Mouse (Mus musculus): Measurements from ENCODE around the gene Rtkn2. TPM values are rescaled to one million over a fixed set of nuclear protein-coding genes. Genes with fewer than 3 reads are reported as not detected.

Rtkn2 gene
- polyA plus RNA-seq, 1 experiment from 2014 or later: 22.4 TPM

DNA sequence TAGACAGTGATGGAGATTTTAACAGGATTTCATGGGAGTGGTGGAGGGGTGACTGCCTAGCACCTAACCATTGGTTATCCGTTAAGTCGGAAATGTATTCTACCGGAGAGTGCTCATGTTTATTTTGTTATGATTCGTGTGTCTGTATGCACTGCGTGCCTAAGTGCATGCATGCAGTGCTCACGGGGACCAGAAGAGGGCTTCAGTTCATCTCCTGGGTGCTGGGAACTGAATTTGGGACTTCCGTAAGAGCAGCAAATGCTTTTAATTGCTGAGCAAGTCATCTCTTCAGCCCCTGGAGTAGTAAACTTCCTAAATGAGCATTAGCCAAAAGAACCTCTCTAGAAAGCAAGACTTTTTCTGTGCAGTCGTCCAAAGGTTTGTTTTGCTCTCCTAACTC is 72.9 kb downstream of the Rtkn2 start:
- Histone ChIP-seq H3K27ac (no peak overlapping the region), H3K27me3 (ENCODE audit: poor library complexity, severe bottlenecking) (no peaks in the 10 kb centered on the region), H3K9me3 (no peaks in the 10 kb centered on the region), H3K4me1 (peaks cover 4% of the 10 kb centered on the region; the same call in 1 of the 2 replicates), H3K4me3 (no peak overlapping the region), H3K36me3 (replicated peaks) (peaks cover 9% of the 10 kb centered on the region)
- WGBS: 92% methylated on average over 8 of the region's 8 CpGs
- no peak for DNase-seq (ENCODE audit: extremely low spot score, low spot score)

DNA sequence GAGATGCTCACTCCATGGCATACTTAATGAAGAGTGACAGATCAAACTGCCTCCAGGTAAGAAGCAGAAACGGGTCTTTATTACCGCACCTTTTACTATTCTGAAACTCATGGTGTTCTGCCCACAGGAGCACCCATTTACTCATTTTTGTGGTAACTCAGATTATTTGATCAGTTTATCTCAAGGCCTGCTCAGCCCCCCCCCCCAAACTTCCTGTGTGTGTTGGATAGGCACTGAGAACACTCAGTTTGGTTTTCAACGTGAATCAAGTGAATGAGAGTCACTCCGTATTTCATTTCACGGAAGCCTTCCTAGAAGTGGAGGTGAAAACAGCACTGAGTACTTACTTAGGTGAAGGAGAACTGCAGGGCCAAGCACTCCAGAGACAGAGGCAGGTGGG is 74.8 kb downstream of the Rtkn2 start:
- no peak overlapping the region for H3K27ac ChIP-seq
- H3K4me3 ChIP-seq: no peak overlapping the region
- H3K9me3 ChIP-seq: no peaks in the 10 kb centered on the region
- WGBS: 92% methylated on average over 5 of the region's 5 CpGs
- no peak for DNase-seq (ENCODE audit: extremely low spot score, low spot score)
- peaks cover 7% of the 10 kb centered on the region for H3K36me3 ChIP-seq (replicated peaks)
- no peaks in the 10 kb centered on the region for H3K27me3 ChIP-seq (ENCODE audit: poor library complexity, severe bottlenecking)
- H3K4me1 ChIP-seq: peaks cover 4% of the 10 kb centered on the region; the same call in 1 of the 2 replicates

DNA sequence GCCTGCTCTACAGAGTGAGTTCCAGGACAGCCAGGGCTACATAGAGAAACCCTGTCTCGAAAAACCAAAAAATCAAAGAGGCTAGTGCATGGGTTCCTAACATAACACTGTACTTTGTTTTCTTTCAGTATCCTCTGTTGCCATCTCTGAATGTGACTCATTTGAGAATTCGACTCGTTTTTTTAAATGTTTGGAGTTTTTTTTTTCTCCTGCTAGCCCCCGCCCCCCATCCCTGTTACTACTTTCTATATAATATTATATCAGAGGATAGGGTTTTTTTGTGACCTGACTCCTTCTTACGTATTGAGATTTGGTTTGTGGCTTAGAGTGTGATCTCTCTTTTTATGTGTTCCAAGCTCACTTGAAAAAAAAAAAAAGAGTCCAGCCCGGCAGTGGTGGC is 75.3 kb downstream of the Rtkn2 start:
- H3K4me1 ChIP-seq: peaks cover 4% of the 10 kb centered on the region; the same call in 1 of the 2 replicates
- H3K4me3 ChIP-seq: no peak overlapping the region
- no peak overlapping the region for H3K27ac ChIP-seq
- H3K9me3 ChIP-seq: no peaks in the 10 kb centered on the region
- DNase-seq (ENCODE audit: extremely low spot score, low spot score): no peak
- H3K36me3 ChIP-seq (replicated peaks): peaks cover 7% of the 10 kb centered on the region
- 84% methylated on average over 6 of the region's 6 CpGs for WGBS
- H3K27me3 ChIP-seq (ENCODE audit: poor library complexity, severe bottlenecking): no peaks in the 10 kb centered on the region

DNA sequence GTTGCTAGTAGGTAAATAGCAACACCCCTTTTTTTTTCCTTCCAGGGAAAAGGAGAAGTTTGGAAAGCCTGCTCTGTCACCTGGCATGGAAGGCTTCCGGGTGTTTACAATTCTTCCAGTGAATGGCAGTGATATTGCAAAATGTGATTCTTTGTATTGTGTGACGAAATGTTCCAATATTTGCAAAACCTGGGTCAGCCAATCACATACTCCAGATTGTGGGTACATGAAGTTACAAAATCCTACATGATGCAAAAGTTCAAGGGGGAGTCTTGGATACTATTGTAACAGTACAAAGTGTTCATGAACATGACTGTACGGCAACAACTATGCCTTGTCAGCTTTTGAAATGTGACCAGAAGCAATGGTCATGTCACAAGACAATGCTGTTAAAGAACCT is 78.5 kb downstream of the Rtkn2 start:
- Histone ChIP-seq H3K4me1 (peaks cover 15% of the 10 kb centered on the region), H3K9me3 (no peaks in the 10 kb centered on the region), H3K4me3 (no peak overlapping the region), H3K27me3 (ENCODE audit: poor library complexity, severe bottlenecking) (no peaks in the 10 kb centered on the region), H3K27ac (no peak overlapping the region), H3K36me3 (replicated peaks) (no peaks in the 10 kb centered on the region)
- DNase-seq (ENCODE audit: extremely low spot score, low spot score): no peak
- WGBS: 96% methylated on average over 3 of the region's 3 CpGs

DNA sequence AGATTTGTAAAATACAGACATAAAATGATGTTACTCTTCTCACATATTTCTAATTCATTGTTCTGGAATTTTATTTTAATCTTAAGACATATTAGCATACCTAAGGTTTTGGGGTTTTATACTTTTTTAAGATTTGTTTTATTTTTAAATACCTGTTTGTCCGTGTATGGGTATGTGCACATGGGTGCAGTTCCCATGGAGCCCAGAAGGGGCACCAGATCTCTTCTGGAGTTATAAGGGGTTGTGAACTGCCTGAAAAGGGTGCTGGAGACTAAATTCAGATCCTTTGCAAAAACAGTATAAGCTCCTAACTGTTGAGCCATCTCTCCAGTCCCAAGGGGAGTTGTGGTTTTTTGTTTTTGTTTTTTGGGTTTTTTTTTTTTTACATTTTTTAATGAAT is 79.0 kb downstream of the Rtkn2 start:
- H3K4me1 ChIP-seq: peaks cover 12% of the 10 kb centered on the region

DNA sequence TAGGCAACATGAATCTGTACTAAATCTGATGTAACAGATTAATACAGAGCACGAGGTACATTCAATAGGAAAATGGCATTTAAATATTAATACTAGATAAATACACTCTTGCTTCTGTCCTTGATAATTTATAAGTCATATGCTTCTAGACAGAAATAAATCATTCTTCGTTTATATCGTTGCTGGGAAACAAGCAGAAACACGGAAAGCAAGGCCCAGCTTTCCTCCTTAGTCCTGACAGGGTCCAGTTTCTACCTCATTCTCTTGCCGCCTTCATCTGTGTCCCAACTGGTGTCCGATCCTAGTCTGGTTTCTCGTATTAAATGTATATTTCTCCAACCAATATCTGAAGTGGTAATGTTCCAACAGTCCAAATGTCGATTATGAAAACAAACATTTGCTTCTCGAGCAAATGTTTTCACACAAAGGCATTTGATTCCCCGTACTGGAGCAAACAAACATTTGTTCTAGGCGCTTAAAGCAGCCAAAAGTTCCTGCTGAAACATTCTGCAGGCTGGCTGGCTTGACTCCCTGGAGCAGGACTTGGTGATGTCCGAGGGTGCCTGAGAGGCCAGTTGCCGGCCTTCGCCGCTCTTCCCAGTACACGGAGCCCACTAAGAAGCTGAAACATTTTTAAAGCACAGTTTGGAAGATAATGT is 81.3 kb downstream of the Rtkn2 start:
- Histone ChIP-seq H3K9me3 (no peaks in the 10 kb centered on the region), H3K36me3 (replicated peaks) (no peaks in the 10 kb centered on the region), H3K27ac (peak overlapping the region; percentile 71), H3K4me1 (peaks cover 32% of the 10 kb centered on the region), H3K27me3 (ENCODE audit: poor library complexity, severe bottlenecking) (peaks cover under 1% of the 10 kb centered on the region; the same call in 1 of the 2 replicates), H3K4me3 (no peak overlapping the region)
- DNase-seq (ENCODE audit: extremely low spot score, low spot score): no peak
- 84% methylated on average over 16 of the region's 16 CpGs for WGBS

More for the DNA sequence above, 79.0 kb downstream of the Rtkn2 start:
- H3K27ac ChIP-seq: no peak overlapping the region
- WGBS: 89% methylated on average over 1 of the region's 1 CpGs
- H3K9me3 ChIP-seq: no peaks in the 10 kb centered on the region
- no peak for DNase-seq (ENCODE audit: extremely low spot score, low spot score)
- H3K36me3 ChIP-seq (replicated peaks): no peaks in the 10 kb centered on the region
- no peak overlapping the region for H3K4me3 ChIP-seq
- H3K27me3 ChIP-seq (ENCODE audit: poor library complexity, severe bottlenecking): no peaks in the 10 kb centered on the region

DNA sequence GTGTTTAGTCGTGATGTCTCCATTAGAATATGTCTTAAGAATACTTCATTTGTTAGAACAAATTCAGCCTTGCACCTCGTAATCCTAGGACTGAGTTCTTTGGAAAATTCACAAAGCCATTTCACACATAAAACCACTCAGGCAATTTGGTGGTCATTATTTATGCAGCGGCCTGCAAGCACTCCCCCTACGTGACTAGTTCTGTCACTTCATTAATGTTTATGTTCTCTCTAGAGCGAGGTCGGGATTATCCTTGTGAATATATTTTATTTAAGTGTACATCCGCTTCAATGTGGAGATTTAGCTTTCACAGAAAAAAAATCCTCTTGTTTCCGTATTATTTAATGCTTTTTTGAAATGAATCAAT is 81.9 kb downstream of the Rtkn2 start:
- H3K36me3 ChIP-seq (replicated peaks): no peaks in the 10 kb centered on the region
- peaks cover 4% of the 10 kb centered on the region; the same call in 1 of the 2 replicates for H3K27me3 ChIP-seq (ENCODE audit: poor library complexity, severe bottlenecking)
- H3K27ac ChIP-seq: peak overlapping the region; percentile 71
- peaks cover 32% of the 10 kb centered on the region for H3K4me1 ChIP-seq
- H3K4me3 ChIP-seq: no peak overlapping the region
- no peak for DNase-seq (ENCODE audit: extremely low spot score, low spot score)
- no peaks in the 10 kb centered on the region for H3K9me3 ChIP-seq
- 72% methylated on average over 8 of the region's 8 CpGs for WGBS

DNA sequence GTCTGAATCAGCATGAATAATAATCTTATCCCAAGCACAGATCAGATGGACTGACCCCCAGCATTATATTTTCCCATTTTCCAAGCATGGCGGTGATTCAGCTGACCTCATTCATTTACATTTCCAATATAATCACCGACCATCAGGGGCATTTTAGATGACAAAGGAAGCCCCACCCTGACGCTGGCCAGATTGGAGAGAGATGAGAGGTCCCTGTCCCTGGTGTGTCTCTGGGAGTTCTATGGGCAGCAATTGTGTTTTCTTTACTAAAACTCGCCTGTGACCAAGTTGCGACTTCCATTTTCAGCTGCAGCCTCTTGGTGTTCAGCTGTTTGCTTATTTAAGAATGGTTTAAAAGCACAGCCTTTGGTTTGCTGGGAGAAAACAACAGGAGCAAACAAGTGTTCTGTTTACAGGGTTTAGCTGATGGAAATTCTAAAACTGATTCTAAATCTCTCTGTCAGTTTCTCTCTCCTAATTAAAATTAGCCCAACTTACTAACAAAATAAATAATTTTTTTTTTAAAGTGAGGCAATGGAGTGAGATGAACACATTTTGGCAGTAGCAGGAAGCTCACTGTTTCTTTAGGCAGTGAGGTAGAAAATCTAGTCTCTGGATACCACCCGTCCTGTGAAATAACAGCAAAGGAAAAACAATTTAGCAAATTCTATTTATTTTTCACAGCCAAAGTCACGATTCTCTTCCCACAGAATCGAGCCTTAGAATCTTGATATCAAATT is 84.6 kb downstream of the Rtkn2 start:
- no peaks in the 10 kb centered on the region for H3K9me3 ChIP-seq
- H3K27ac ChIP-seq: peak overlapping the region; percentile 71
- H3K27me3 ChIP-seq (ENCODE audit: poor library complexity, severe bottlenecking): peaks cover 4% of the 10 kb centered on the region; the same call in 1 of the 2 replicates
- 60% methylated on average over 8 of the region's 8 CpGs for WGBS
- no peaks in the 10 kb centered on the region for H3K36me3 ChIP-seq (replicated peaks)
- DNase-seq (ENCODE audit: extremely low spot score, low spot score): no peak
- H3K4me3 ChIP-seq: no peak overlapping the region
- peaks cover 39% of the 10 kb centered on the region for H3K4me1 ChIP-seq

DNA sequence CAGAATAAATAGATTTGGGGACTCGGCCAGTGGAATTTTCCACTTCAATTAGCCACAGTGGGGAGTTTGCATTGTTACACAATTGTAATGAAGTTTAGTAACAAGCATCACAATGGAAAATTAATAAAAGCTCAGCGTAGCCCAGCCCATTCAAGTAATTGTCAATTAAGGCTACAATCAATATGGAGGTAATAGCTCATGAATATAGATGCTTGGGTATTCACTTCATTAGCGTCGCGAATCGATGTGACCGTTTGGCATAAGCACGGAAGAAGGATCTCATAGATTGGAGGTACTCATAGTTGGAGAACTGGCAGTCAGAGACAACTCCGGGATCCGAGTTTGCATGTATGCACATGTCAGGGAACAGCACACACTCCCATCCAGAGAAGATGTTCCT is 85.2 kb downstream of the Rtkn2 start:
- Histone ChIP-seq H3K4me1 (peaks cover 39% of the 10 kb centered on the region), H3K9me3 (no peaks in the 10 kb centered on the region), H3K27ac (peak overlapping the region; percentile 15; the same call in 1 of the 2 replicates), H3K4me3 (no peak overlapping the region), H3K27me3 (ENCODE audit: poor library complexity, severe bottlenecking) (peaks cover 4% of the 10 kb centered on the region; the same call in 1 of the 2 replicates), H3K36me3 (replicated peaks) (no peaks in the 10 kb centered on the region)
- DNase-seq (ENCODE audit: extremely low spot score, low spot score): no peak
- WGBS: 50% methylated on average over 10 of the region's 10 CpGs

DNA sequence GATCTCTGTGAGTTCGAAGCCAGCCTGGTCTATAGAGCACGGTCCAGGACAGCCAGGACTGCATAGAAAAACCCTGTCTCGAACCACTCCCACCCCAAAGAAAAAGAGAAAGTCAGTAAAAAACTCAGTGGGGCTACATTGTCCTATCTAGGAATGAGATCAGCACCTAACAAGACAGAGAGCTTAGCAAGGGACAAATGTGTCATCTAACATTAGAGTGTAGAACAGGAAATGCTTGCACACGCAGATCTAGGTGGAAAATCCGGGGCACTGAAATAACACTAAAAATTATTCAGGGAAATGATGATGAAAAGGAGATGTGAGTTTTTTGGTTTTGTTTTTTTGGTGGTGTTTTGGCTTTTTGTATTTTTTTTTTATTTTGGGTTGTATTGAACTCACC is 86.8 kb downstream of the Rtkn2 start:
- H3K36me3 ChIP-seq (replicated peaks): no peaks in the 10 kb centered on the region
- H3K4me3 ChIP-seq: no peak overlapping the region
- peaks cover 31% of the 10 kb centered on the region for H3K4me1 ChIP-seq
- 98% methylated on average over 5 of the region's 5 CpGs for WGBS
- no peak for DNase-seq (ENCODE audit: extremely low spot score, low spot score)
- no peak overlapping the region for H3K27ac ChIP-seq
- no peaks in the 10 kb centered on the region for H3K9me3 ChIP-seq
- peaks cover 4% of the 10 kb centered on the region; the same call in 1 of the 2 replicates for H3K27me3 ChIP-seq (ENCODE audit: poor library complexity, severe bottlenecking)

DNA sequence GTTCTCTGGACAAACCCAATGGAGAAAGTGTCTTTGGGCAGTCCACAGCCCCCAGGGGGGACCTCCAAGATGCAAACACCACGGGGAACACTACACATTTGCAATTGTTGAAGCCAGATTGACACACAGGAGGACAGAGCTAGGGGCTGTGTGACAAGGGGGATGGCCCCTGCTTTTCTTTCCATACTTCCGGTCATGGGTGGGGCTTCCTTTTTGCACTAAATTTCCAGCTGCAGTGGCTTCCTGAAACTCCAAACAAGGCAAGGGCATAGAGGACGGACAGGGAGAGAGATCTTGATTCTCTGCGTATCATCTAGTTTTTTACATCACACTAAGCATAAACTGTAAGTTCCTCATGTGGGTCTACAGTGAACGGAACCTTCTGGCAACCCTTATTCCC is 88.6 kb downstream of the Rtkn2 start:
- Histone ChIP-seq H3K27ac (no peak overlapping the region), H3K36me3 (replicated peaks) (no peaks in the 10 kb centered on the region), H3K9me3 (no peaks in the 10 kb centered on the region), H3K4me1 (peaks cover 27% of the 10 kb centered on the region), H3K27me3 (ENCODE audit: poor library complexity, severe bottlenecking) (peaks cover 4% of the 10 kb centered on the region; the same call in 1 of the 2 replicates), H3K4me3 (no peak overlapping the region)
- DNase-seq (ENCODE audit: extremely low spot score, low spot score): no peak
- 84% methylated on average over 5 of the region's 5 CpGs for WGBS

DNA sequence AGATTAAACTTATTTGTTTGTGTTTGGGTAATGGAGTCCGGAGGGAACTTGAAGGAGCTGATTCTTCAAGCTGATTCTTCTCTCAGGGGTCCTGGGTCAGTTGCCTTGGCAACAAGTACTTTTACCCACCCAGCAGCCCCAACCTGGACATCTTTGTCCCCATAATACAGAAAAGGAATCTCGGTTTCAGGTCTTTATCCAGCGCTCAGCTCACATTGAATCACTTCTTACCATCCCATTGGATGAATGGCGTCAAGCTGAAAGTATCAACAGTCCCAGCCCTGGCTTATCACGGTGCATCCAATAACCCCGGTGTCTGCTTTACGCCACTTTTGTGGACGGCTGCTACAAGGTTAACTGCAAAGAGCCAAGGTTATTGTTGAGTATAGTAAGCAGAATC is 89.1 kb downstream of the Rtkn2 start:
- no peaks in the 10 kb centered on the region for H3K36me3 ChIP-seq (replicated peaks)
- DNase-seq (ENCODE audit: extremely low spot score, low spot score): no peak
- WGBS: 86% methylated on average over 8 of the region's 8 CpGs

DNA sequence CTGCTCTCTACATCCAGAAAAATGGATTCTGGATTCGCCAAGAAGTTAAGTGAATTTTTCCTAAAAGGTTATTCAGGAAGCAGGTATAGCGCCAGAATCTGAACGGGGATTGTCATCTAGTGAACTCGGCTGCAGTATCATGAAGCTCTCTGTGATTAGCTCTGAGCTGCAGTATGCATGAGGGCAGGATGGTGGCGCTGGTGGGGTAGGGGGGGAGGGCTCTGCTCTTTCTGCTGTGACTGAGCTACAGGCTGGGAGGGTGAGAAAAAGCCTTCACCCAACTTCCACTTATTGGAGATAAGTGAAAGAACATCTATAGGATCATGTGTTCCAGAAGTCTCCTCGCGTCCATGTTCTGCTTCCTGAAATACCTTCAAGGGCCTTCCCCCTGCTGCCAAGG is 91.7 kb downstream of the Rtkn2 start:
- H3K27ac ChIP-seq: no peak overlapping the region
- peaks cover 8% of the 10 kb centered on the region for H3K4me1 ChIP-seq
- DNase-seq (ENCODE audit: extremely low spot score, low spot score): no peak
- H3K36me3 ChIP-seq (replicated peaks): no peaks in the 10 kb centered on the region
- no peak overlapping the region for H3K4me3 ChIP-seq
- peaks cover under 1% of the 10 kb centered on the region; the same call in 1 of the 2 replicates for H3K27me3 ChIP-seq (ENCODE audit: poor library complexity, severe bottlenecking)
- no peaks in the 10 kb centered on the region for H3K9me3 ChIP-seq
- WGBS: 82% methylated on average over 7 of the region's 7 CpGs

More for the DNA sequence above, 89.1 kb downstream of the Rtkn2 start:
- Histone ChIP-seq H3K27ac (no peak overlapping the region), H3K4me1 (peaks cover 27% of the 10 kb centered on the region), H3K27me3 (ENCODE audit: poor library complexity, severe bottlenecking) (peaks cover 4% of the 10 kb centered on the region; the same call in 1 of the 2 replicates), H3K9me3 (no peaks in the 10 kb centered on the region), H3K4me3 (no peak overlapping the region)

Data from forebrain, embryonic 10.5 days (tissue).